Mouse (Mus musculus): ENCODE results near the gene Tex22. TPM values are rescaled to one million over a fixed set of nuclear protein-coding genes. Genes with fewer than 3 reads are reported as not detected.

Tex22 gene
- total RNA-seq, 2 experiments from 2014 or later, result 0.27 TPM; not detected in 1

GRCm38 (mm10) chr12:113136492-113137020 lies 62.3 kb downstream of the Tex22 start:
- DNase-seq (ENCODE audit: low spot score), result no peak

DNA sequence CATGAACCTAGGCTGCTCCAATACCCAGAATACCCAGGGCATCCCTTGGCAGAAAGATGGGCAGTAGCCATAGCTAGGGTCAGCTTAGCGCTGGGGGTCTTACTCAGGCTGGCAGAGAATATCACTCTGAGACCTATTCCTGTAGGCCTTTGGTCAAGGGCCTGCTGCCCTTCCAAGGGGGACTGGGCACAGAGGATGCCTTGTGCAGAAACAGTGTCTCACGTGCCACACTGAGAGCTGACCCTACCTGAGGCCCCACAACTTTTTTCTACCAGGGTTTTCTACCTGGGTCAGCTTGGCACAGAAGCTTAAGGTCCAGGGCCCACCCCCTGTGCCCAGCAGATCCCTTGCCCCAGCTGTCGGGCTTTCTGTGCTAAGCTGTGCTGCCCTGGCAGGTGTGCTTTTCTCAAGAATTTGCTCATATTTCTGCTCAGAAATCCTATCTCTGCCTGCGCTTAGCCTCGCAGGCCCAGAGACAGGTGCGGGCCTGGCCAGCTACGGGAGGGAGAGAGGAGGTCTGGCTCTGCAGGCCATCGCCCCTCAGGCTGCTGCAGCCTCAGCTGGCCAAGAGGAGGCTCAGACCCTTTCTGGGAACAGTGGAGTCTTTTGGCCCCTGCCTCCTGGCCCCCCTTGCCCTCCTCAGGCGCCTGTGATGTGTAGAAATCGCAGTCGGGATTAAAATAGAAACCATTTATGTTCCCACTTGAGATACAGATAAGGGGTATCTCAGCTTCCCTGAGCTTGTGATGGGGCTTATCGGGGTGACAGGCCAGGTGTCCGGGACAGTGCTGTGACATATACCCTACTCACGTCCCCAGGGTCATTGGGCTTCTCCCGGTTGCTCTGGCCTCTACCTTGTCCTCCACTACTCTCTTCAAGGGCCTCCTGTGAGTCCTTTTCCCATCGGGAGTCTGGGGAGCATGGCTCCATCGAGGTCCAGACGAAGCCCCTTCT lies 63.2 kb downstream of the Tex22 start:
- DNase-seq (ENCODE audit: low spot score), result no peak

DNA sequence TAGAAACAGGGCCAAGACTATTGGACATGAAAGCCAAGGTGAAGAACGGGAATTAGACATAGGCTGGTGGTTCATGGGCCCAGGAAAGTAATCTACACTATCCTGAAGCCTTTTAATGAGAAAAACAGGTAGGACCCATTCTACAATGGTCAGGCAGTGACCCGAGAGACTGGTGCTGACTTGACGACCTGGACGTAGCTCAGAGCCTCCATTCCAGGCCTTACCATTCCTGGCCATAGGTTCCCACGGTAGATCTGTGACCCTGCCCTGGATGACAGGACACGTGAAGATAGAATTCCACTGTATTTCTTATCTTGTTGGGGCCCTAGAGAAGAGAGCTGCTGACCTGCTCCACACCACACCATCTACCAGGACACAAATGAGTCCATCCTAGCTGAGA lies 64.0 kb downstream of the Tex22 start:
- DNase-seq (ENCODE audit: low spot score), result no peak

Small RNA genes within 50 kb of the gene (microRNA-seq; reads per million reads assigned to microRNA genes)
- not detected for gene Gm44471

Other genes with a start within 250 kb of the Tex22 start
- gene Cdca4, start 245.1 kb upstream of the Tex22 start, total RNA-seq (2021), result 1 to 10 TPM; 2.2 to 2.8 TPM
- gene Gpr132, start 206.3 kb upstream of the Tex22 start, total RNA-seq (2021), result under 1 TPM in 1 of 2 experiments, not detected in 1; 0.14 TPM
- gene Jag2, start 144.7 kb upstream of the Tex22 start, total RNA-seq (2021), result 10 to 100 TPM; 22.1 to 24.0 TPM
- 1 to 10 TPM; 6.5 to 7.6 TPM for gene Nudt14, start 132.4 kb upstream of the Tex22 start, total RNA-seq (2021)
- 10 to 100 TPM; 19.6 to 20.4 TPM for gene Btbd6, start 98.0 kb upstream of the Tex22 start, total RNA-seq (2021)
- 10 to 100 TPM; 17.8 to 18.5 TPM for gene Brf1, start 73.8 kb upstream of the Tex22 start, total RNA-seq (2021)
- gene Pacs2, start 60.0 kb upstream of the Tex22 start, total RNA-seq (2021), result 10 to 100 TPM; 33.7 to 35.0 TPM
- 10 to 100 TPM; 38.0 to 41.7 TPM for gene Mta1, start 23.8 kb downstream of the Tex22 start, total RNA-seq (2021)
- 10 to 100 TPM; 28.2 to 43.8 TPM for gene Crip2, start 65.7 kb downstream of the Tex22 start, total RNA-seq (2021)
- 100 to 1,000 TPM in 1 of 2 experiments, 10 to 100 TPM in 1; 65.3 to 100 TPM for gene Crip1, start 71.8 kb downstream of the Tex22 start, total RNA-seq (2021)
- not detected for gene Tedc1, start 81.9 kb downstream of the Tex22 start, total RNA-seq (2021)
- gene Tmem121, start 111.4 kb downstream of the Tex22 start, total RNA-seq (2021), result under 1 TPM in 1 of 2 experiments, not detected in 1; 0.14 TPM